Mouse (Mus musculus) E14TG2a.4 (cell line): ENCODE results near the gene Gm20517.

ENCODE experiments used
- H3K27me3 ChIP-seq: 2 replicates; pipeline ENCODE4 v1.6.1; 2014; ENCODE audit warnings: low read length, control low read depth; ENCODE audit not compliant: insufficient read depth
- H3K36me3 ChIP-seq: 2 replicates; pipeline ENCODE4 v1.6.1; 2014; ENCODE audit warnings: low read length, control low read depth; ENCODE audit not compliant: insufficient read depth
- H3K4me1 ChIP-seq: replicated peaks from 2 replicates; pipeline ENCODE4 v1.6.1; 2014; ENCODE audit warnings: low read depth, low read length, control low read depth
- H3K4me3 ChIP-seq: replicated peaks from 2 replicates; pipeline ENCODE4 v1.5.1; 2014; ENCODE audit warnings: mild to moderate bottlenecking, low read length
- H3K9me3 ChIP-seq: 2 replicates; pipeline ENCODE4 v1.6.1; 2014; ENCODE audit warnings: low read length, control low read depth
- CTCF ChIP-seq: conservative IDR thresholded peaks from 2 replicates; pipeline ENCODE4 v1.5.1; 2014; ENCODE audit warnings: low read length
- NANOG ChIP-seq: IDR thresholded peaks from 2 replicates; pipeline ENCODE4 v1.6.1; 2014; ENCODE audit warnings: borderline replicate concordance, low read length, mixed read lengths
- POU5F1 ChIP-seq: IDR thresholded peaks from 2 replicates; pipeline ENCODE4 v1.6.1; 2014; ENCODE audit warnings: low read length, borderline replicate concordance

Gene Gm20517

GRCm38 (mm10) chr17:47627791-47628190 lies 16.4 kb downstream of the Gm20517 start:
- Histone ChIP-seq H3K36me3 (peaks cover 43% of the 10 kb centered on the region), H3K27me3 (peaks cover 11% of the 10 kb centered on the region), H3K4me1 (peaks cover 41% of the 10 kb centered on the region), H3K4me3 (peak overlapping the region; percentile 87; the same call in 1 of the 2 replicates), H3K9me3 (no peaks in the 10 kb centered on the region)
- TF ChIP-seq CTCF (no peak), POU5F1 (no peak)

GRCm38 (mm10) chr17:47628851-47629676 lies 17.7 kb downstream of the Gm20517 start:
- Histone ChIP-seq H3K36me3 (peaks cover 30% of the 10 kb centered on the region), H3K27me3 (peaks cover 11% of the 10 kb centered on the region), H3K4me1 (peaks cover 34% of the 10 kb centered on the region), H3K9me3 (no peaks in the 10 kb centered on the region), H3K4me3 (peak overlapping the region; percentile 87)
- TF ChIP-seq CTCF, result no peak
- no peak for TF ChIP-seq POU5F1
- TF ChIP-seq NANOG, result no peak

GRCm38 (mm10) chr17:47629717-47630677 lies 18.6 kb downstream of the Gm20517 start:
- H3K36me3 ChIP-seq, result peaks cover 25% of the 10 kb centered on the region
- no peaks in the 10 kb centered on the region for H3K9me3 ChIP-seq
- H3K4me3 ChIP-seq, result peak overlapping the region; percentile 87
- peaks cover 11% of the 10 kb centered on the region for H3K27me3 ChIP-seq
- no peak for TF ChIP-seq NANOG
- TF ChIP-seq CTCF, result no peak
- no peak for TF ChIP-seq POU5F1
- H3K4me1 ChIP-seq, result peaks cover 33% of the 10 kb centered on the region

GRCm38 (mm10) chr17:47630678-47631065 lies 19.3 kb downstream of the Gm20517 start, which contains the start of gene Usp49:
TSS of gene Usp49 (plus strand) at chr17:47630690.
- Histone ChIP-seq H3K4me3 (peak within 1 kb of the TSS; percentile 87), H3K4me1 (peaks cover 31% of the 10 kb centered on the region)
- TF ChIP-seq POU5F1 (no peak), NANOG (no peak), CTCF (no peak)

GRCm38 (mm10) chr17:47632181-47632840 lies 20.9 kb downstream of the Gm20517 start:
- peaks cover 11% of the 10 kb centered on the region for H3K27me3 ChIP-seq

More at GRCm38 (mm10) chr17:47630678-47631065, 19.3 kb downstream of the Gm20517 start, which contains the start of gene Usp49:
- Histone ChIP-seq H3K9me3 (no peaks in the 10 kb centered on the region), H3K36me3 (peaks cover 22% of the 10 kb centered on the region), H3K27me3 (peaks cover 11% of the 10 kb centered on the region)

GRCm38 (mm10) chr17:47633999-47634770 lies 22.8 kb downstream of the Gm20517 start:
- Histone ChIP-seq H3K36me3 (0 out of 2 replicates have a peak, but pooled peaks cover 6% of the 10 kb centered on the region), H3K4me1 (peaks cover 26% of the 10 kb centered on the region), H3K27me3 (peaks cover 11% of the 10 kb centered on the region), H3K4me3 (no peak overlapping the region), H3K9me3 (no peaks in the 10 kb centered on the region)
- TF ChIP-seq POU5F1 (no peak), NANOG (no peak), CTCF (no peak)

More at GRCm38 (mm10) chr17:47632181-47632840, 20.9 kb downstream of the Gm20517 start:
- Histone ChIP-seq H3K9me3 (no peaks in the 10 kb centered on the region), H3K4me1 (peaks cover 31% of the 10 kb centered on the region), H3K4me3 (no peak overlapping the region), H3K36me3 (peaks cover 9% of the 10 kb centered on the region; the same call in 1 of the 2 replicates)
- no peak for TF ChIP-seq POU5F1
- TF ChIP-seq CTCF, result no peak
- TF ChIP-seq NANOG, result no peak

GRCm38 (mm10) chr17:47642992-47643391 lies 31.6 kb downstream of the Gm20517 start:
- no peaks in the 10 kb centered on the region for H3K36me3 ChIP-seq
- H3K4me3 ChIP-seq, result no peak overlapping the region
- H3K27me3 ChIP-seq, result no peaks in the 10 kb centered on the region
- peak; percentile 36 for TF ChIP-seq CTCF
- no peak for TF ChIP-seq NANOG
- no peak for TF ChIP-seq POU5F1
- H3K9me3 ChIP-seq, result no peaks in the 10 kb centered on the region
- peaks cover 33% of the 10 kb centered on the region for H3K4me1 ChIP-seq
